Mouse (Mus musculus): ENCODE results near the gene Rrbp1. TPM values are rescaled to one million over a fixed set of nuclear protein-coding genes. Genes with fewer than 3 reads are reported as not detected.

The Rrbp1 gene
- polyA plus RNA-seq (2015; fragmentation: Nextera tagmentation; extraction: Ambion mirVana), result 29.4 and 32.4 TPM in 2 replicates

- H3K4me1 ChIP-seq, result peaks cover 18% of the 10 kb centered on the region
- peak within 1 kb of the TSS; percentile 73 for H3K4me2 ChIP-seq
- peak within 1 kb of the TSS; percentile 84 for H3K27ac ChIP-seq
- WGBS, result 0% methylated on average over 51 of the region's 53 CpGs
- ATAC-seq (replicated peaks), result peak; percentile 99
- H3K9ac ChIP-seq, result peak within 1 kb of the TSS; percentile 64
- no peaks in the 10 kb centered on the region for H3K36me3 ChIP-seq (replicated peaks)
- peak within 1 kb of the TSS; percentile 85 for H3K4me3 ChIP-seq
- H3K27me3 ChIP-seq (replicated peaks), result no peaks in the 10 kb centered on the region
- no peaks in the 10 kb centered on the region for H3K9me3 ChIP-seq
Measured at GRCm38 (mm10) chr2:144011080-144011551, at the start of gene Rrbp1. Gene Rrbp1, minus strand, starts transcription at chr2:144011263.

GRCm38 (mm10) chr2:144057735-144058134, 46.7 kb upstream of the Rrbp1 start:
- WGBS, result 86% methylated on average over 2 of the region's 2 CpGs

GRCm38 (mm10) chr2:144052410-144053065, 41.5 kb upstream of the Rrbp1 start:
- Histone ChIP-seq H3K4me1 (no peaks in the 10 kb centered on the region), H3K27me3 (replicated peaks) (no peaks in the 10 kb centered on the region), H3K9me3 (no peaks in the 10 kb centered on the region), H3K9ac (no peak overlapping the region), H3K4me3 (no peak overlapping the region), H3K27ac (no peak overlapping the region), H3K4me2 (no peak overlapping the region), H3K36me3 (replicated peaks) (no peaks in the 10 kb centered on the region)
- no peak for ATAC-seq (replicated peaks)
- 90% methylated on average over 8 of the region's 8 CpGs for WGBS

More at GRCm38 (mm10) chr2:144057735-144058134, 46.7 kb upstream of the Rrbp1 start:
- Histone ChIP-seq H3K4me1 (no peaks in the 10 kb centered on the region), H3K9me3 (no peaks in the 10 kb centered on the region), H3K27me3 (replicated peaks) (no peaks in the 10 kb centered on the region), H3K9ac (no peak overlapping the region), H3K4me3 (no peak overlapping the region), H3K27ac (no peak overlapping the region), H3K4me2 (no peak overlapping the region), H3K36me3 (replicated peaks) (no peaks in the 10 kb centered on the region)
- no peak for ATAC-seq (replicated peaks)

- Histone ChIP-seq H3K4me2 (no peak overlapping the region), H3K27me3 (replicated peaks) (no peaks in the 10 kb centered on the region), H3K36me3 (replicated peaks) (no peaks in the 10 kb centered on the region), H3K9ac (no peak overlapping the region), H3K4me3 (no peak overlapping the region), H3K27ac (no peak overlapping the region), H3K4me1 (no peaks in the 10 kb centered on the region), H3K9me3 (no peaks in the 10 kb centered on the region)
- no peak for ATAC-seq (replicated peaks)
- 91% methylated on average over 6 of the region's 6 CpGs for WGBS
Measured at GRCm38 (mm10) chr2:144050861-144051260, 39.8 kb upstream of the Rrbp1 start.

GRCm38 (mm10) chr2:144050146-144050680, 39.1 kb upstream of the Rrbp1 start:
- Histone ChIP-seq H3K36me3 (replicated peaks) (no peaks in the 10 kb centered on the region), H3K9ac (no peak overlapping the region), H3K27me3 (replicated peaks) (no peaks in the 10 kb centered on the region), H3K4me3 (no peak overlapping the region), H3K9me3 (no peaks in the 10 kb centered on the region), H3K27ac (no peak overlapping the region), H3K4me2 (no peak overlapping the region), H3K4me1 (no peaks in the 10 kb centered on the region)
- no peak for ATAC-seq (replicated peaks)
- 87% methylated on average over 8 of the region's 8 CpGs for WGBS

- Histone ChIP-seq H3K9ac (no peak overlapping the region), H3K4me1 (no peaks in the 10 kb centered on the region), H3K36me3 (replicated peaks) (no peaks in the 10 kb centered on the region), H3K27ac (no peak overlapping the region), H3K4me2 (no peak overlapping the region), H3K9me3 (peaks cover 11% of the 10 kb centered on the region; the same call in 1 of the 2 replicates), H3K4me3 (no peak overlapping the region), H3K27me3 (replicated peaks) (no peaks in the 10 kb centered on the region)
- 76% methylated on average over 11 of the region's 11 CpGs for WGBS
- ATAC-seq (replicated peaks), result no peak
Measured at GRCm38 (mm10) chr2:144046916-144047315, 35.9 kb upstream of the Rrbp1 start.

GRCm38 (mm10) chr2:144045756-144046560, 34.9 kb upstream of the Rrbp1 start:
- no peaks in the 10 kb centered on the region for H3K36me3 ChIP-seq (replicated peaks)
- H3K9ac ChIP-seq, result no peak overlapping the region
- no peaks in the 10 kb centered on the region for H3K27me3 ChIP-seq (replicated peaks)
- no peak overlapping the region for H3K4me2 ChIP-seq
- no peak overlapping the region for H3K4me3 ChIP-seq
- H3K27ac ChIP-seq, result no peak overlapping the region
- WGBS, result 67% methylated on average over 5 of the region's 5 CpGs
- ATAC-seq (replicated peaks), result peak; percentile 58
- H3K4me1 ChIP-seq, result no peaks in the 10 kb centered on the region
- H3K9me3 ChIP-seq, result peaks cover 11% of the 10 kb centered on the region; the same call in 1 of the 2 replicates

- no peak overlapping the region for H3K4me3 ChIP-seq
- ATAC-seq (replicated peaks), result no peak
- no peak overlapping the region for H3K4me2 ChIP-seq
- no peak overlapping the region for H3K27ac ChIP-seq
- peaks cover 11% of the 10 kb centered on the region; the same call in 1 of the 2 replicates for H3K9me3 ChIP-seq
- H3K27me3 ChIP-seq (replicated peaks), result no peaks in the 10 kb centered on the region
- no peaks in the 10 kb centered on the region for H3K4me1 ChIP-seq
- H3K36me3 ChIP-seq (replicated peaks), result no peaks in the 10 kb centered on the region
- H3K9ac ChIP-seq, result no peak overlapping the region
- WGBS, result 81% methylated on average over 6 of the region's 6 CpGs
Measured at GRCm38 (mm10) chr2:144044726-144045125, 33.7 kb upstream of the Rrbp1 start.

GRCm38 (mm10) chr2:144032664-144033063, 21.6 kb upstream of the Rrbp1 start, which contains the start of gene Banf2:
Gene Banf2, plus strand, starts transcription at chr2:144033059.
- H3K27me3 ChIP-seq (replicated peaks), result no peaks in the 10 kb centered on the region
- H3K27ac ChIP-seq, result no peak within 1 kb of the TSS
- H3K9ac ChIP-seq, result no peak within 1 kb of the TSS
- no peaks in the 10 kb centered on the region for H3K9me3 ChIP-seq
- WGBS, result 94% methylated on average over 2 of the region's 2 CpGs
- H3K4me3 ChIP-seq, result no peak within 1 kb of the TSS
- H3K36me3 ChIP-seq (replicated peaks), result no peaks in the 10 kb centered on the region
- H3K4me1 ChIP-seq, result no peaks in the 10 kb centered on the region
- no peak within 1 kb of the TSS for H3K4me2 ChIP-seq
- ATAC-seq (replicated peaks), result no peak

GRCm38 (mm10) chr2:144030791-144031190, 19.7 kb upstream of the Rrbp1 start:
- Histone ChIP-seq H3K4me1 (no peaks in the 10 kb centered on the region), H3K4me2 (no peak overlapping the region), H3K27me3 (replicated peaks) (no peaks in the 10 kb centered on the region), H3K27ac (no peak overlapping the region), H3K9ac (no peak overlapping the region), H3K36me3 (replicated peaks) (no peaks in the 10 kb centered on the region), H3K9me3 (no peaks in the 10 kb centered on the region), H3K4me3 (no peak overlapping the region)
- ATAC-seq (replicated peaks), result no peak
- WGBS, result 94% methylated on average over 7 of the region's 7 CpGs

GRCm38 (mm10) chr2:144026456-144026855, 15.4 kb upstream of the Rrbp1 start:
- WGBS, result 79% methylated on average over 4 of the region's 4 CpGs

GRCm38 (mm10) chr2:144025361-144025760, 14.3 kb upstream of the Rrbp1 start:
- H3K9me3 ChIP-seq, result no peaks in the 10 kb centered on the region
- no peak overlapping the region for H3K4me3 ChIP-seq
- no peaks in the 10 kb centered on the region for H3K36me3 ChIP-seq (replicated peaks)
- no peak overlapping the region for H3K27ac ChIP-seq
- H3K9ac ChIP-seq, result no peak overlapping the region
- 89% methylated on average over 9 of the region's 9 CpGs for WGBS
- ATAC-seq (replicated peaks), result no peak
- H3K27me3 ChIP-seq (replicated peaks), result no peaks in the 10 kb centered on the region
- H3K4me2 ChIP-seq, result no peak overlapping the region
- no peaks in the 10 kb centered on the region for H3K4me1 ChIP-seq

More at GRCm38 (mm10) chr2:144026456-144026855, 15.4 kb upstream of the Rrbp1 start:
- Histone ChIP-seq H3K4me3 (no peak overlapping the region), H3K27ac (no peak overlapping the region), H3K27me3 (replicated peaks) (no peaks in the 10 kb centered on the region), H3K9ac (no peak overlapping the region), H3K4me1 (no peaks in the 10 kb centered on the region), H3K36me3 (replicated peaks) (no peaks in the 10 kb centered on the region), H3K9me3 (no peaks in the 10 kb centered on the region), H3K4me2 (no peak overlapping the region)
- ATAC-seq (replicated peaks), result no peak
